Mouse (Mus musculus) stomach, postnatal 0 days (tissue): ENCODE results near the gene Mx1. TPM values are rescaled to one million over a fixed set of nuclear protein-coding genes. Genes with fewer than 3 reads are reported as not detected.
A peak's percentile ranks its signal among the peaks of the same experiment; 100 is the strongest.

Experiments
- ATAC-seq: fragments of 200-750 bp; cut with Nextera tagmentation; 2 replicates; pipeline ENCODE4 v1.8.0; 2017; ENCODE audit not compliant: low FRiP score, low TSS enrichment
- DNase-seq: peaks from one replicate; pipeline ENCODE4 v3.0.0-alpha.2; 2016; ENCODE audit warnings: low spot score
- H3K27ac ChIP-seq: fragments of 300-500 bp; sonication (generic); replicated peaks from 2 replicates; pipeline ENCODE4 v1.5.1; 2014; ENCODE audit warnings: mild to moderate bottlenecking, control low read depth
- H3K27me3 ChIP-seq: fragments of 300-500 bp; sonication (generic); 2 replicates; pipeline ENCODE4 v1.6.1; 2014; ENCODE audit warnings: low read length; ENCODE audit not compliant: control insufficient read depth, insufficient read depth
- H3K36me3 ChIP-seq: fragments of 300-500 bp; sonication (generic); 2 replicates; pipeline ENCODE4 v1.6.1; 2014; ENCODE audit warnings: low read length, mixed read lengths; ENCODE audit not compliant: control insufficient read depth, insufficient read depth
- H3K4me1 ChIP-seq: fragments of 300-500 bp; sonication (generic); replicated peaks from 2 replicates; pipeline ENCODE4 v1.6.1; 2014; ENCODE audit warnings: antibody characterized with exemption; ENCODE audit not compliant: control insufficient read depth, insufficient read depth
- H3K4me2 ChIP-seq: fragments of 300-500 bp; sonication (generic); replicated peaks from 2 replicates; pipeline ENCODE4 v1.6.1; 2014; ENCODE audit warnings: low read depth, mild to moderate bottlenecking, control low read depth, moderate library complexity
- H3K4me3 ChIP-seq: fragments of 300-500 bp; sonication (generic); 2 replicates; pipeline ENCODE4 v1.5.1; 2014; ENCODE audit warnings: low read depth, low read length, control low read depth
- H3K9ac ChIP-seq: fragments of 300-500 bp; sonication (generic); 2 replicates; pipeline ENCODE4 v1.6.1; 2014; ENCODE audit warnings: mild to moderate bottlenecking, low read length, control low read depth, mixed read lengths
- H3K9me3 ChIP-seq: fragments of 300-500 bp; sonication (generic); 2 replicates; pipeline ENCODE4 v1.6.1; 2016; ENCODE audit warnings: low read length; ENCODE audit not compliant: control insufficient read depth
- CTCF ChIP-seq: IDR thresholded peaks from 2 replicates; pipeline ENCODE4 v1.5.1; 2016; ENCODE audit warnings: antibody characterized with exemption, low read depth, mild to moderate bottlenecking, moderate library complexity
- EP300 ChIP-seq: optimal IDR thresholded peaks from 2 replicates; pipeline ENCODE3; 2016; ENCODE audit warnings: antibody characterized with exemption
- WGBS: fragments of 180-500 bp; shearing (Covaris S2); extraction: QIAGEN DNeasy Blood & Tissue Kit; methylation state at CpG from one replicate; pipeline ENCODE4 v1.1.7; 2014; 5-methylcytosine and 5-hydroxymethylcytosine counted together
- polyA plus RNA-seq: library from polyadenylated mRNA; unstranded; fragments of >200 nt; fragmentation: Nextera tagmentation; extraction: Ambion mirVana; gene quantifications from 2 replicates; pipeline ENCODE4 v1.2.1, GENCODE M21; 2015

The Mx1 gene
- polyA plus RNA-seq, 1 experiment from 2014 or later: 0.42 TPM

DNA sequence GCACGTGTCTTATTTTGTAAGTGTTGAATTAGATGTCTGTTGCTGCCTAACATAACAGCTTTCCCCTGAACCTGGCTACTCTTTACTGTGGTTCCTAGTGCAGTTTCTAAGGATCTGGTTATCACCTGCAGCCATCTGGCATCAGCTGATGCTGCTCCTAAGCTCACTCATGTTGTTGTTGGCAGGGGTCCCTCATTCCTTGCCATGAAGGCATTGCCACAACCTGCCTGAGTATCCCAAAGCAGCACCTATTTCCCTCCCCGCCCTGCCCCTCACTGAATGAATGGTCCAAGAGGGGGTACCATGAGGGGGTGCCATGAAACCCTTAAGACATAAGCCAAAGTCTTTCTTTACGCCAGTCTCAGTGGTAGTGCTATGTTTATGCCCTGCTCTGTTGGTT, 34.7 kb downstream of the Mx1 start:
- Histone ChIP-seq H3K4me3 (no peak overlapping the region), H3K9me3 (no peaks in the 10 kb centered on the region), H3K9ac (no peak overlapping the region), H3K4me2 (no peak overlapping the region), H3K27ac (no peak overlapping the region), H3K27me3 (no peaks in the 10 kb centered on the region), H3K36me3 (no peaks in the 10 kb centered on the region), H3K4me1 (no peaks in the 10 kb centered on the region)
- no peak for DNase-seq
- WGBS: 75% methylated on average over 3 of the region's 3 CpGs
- ATAC-seq: no peak
- no peak for TF ChIP-seq EP300
- no peak for TF ChIP-seq CTCF

DNA sequence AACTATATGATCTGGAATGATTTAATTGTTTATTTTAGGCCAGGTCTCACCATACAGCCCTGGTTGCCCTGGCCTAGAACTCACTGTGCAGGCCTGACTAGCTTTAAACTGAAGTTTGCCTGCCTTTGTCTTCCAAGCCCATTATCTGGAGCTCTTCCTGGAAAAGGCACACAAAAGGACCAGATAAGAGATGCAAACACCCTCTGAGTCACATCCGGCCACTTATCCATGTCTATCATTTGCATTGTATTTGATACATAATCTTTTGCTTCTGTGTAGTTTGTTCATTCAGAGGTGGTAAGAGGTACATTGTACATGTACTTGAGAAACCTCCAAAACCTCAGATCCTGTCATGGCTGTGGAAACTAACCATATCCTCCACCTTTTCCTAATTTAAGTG, 39.1 kb downstream of the Mx1 start:
- 48% methylated on average over 1 of the region's 1 CpGs for WGBS
- Histone ChIP-seq H3K9me3 (no peaks in the 10 kb centered on the region), H3K27me3 (no peaks in the 10 kb centered on the region), H3K27ac (no peak overlapping the region), H3K4me3 (no peak overlapping the region), H3K36me3 (no peaks in the 10 kb centered on the region), H3K9ac (no peak overlapping the region), H3K4me2 (no peak overlapping the region), H3K4me1 (no peaks in the 10 kb centered on the region)
- DNase-seq (no peak), ATAC-seq (no peak; the same call in 1 of the 2 replicates)
- no peak for TF ChIP-seq CTCF

DNA sequence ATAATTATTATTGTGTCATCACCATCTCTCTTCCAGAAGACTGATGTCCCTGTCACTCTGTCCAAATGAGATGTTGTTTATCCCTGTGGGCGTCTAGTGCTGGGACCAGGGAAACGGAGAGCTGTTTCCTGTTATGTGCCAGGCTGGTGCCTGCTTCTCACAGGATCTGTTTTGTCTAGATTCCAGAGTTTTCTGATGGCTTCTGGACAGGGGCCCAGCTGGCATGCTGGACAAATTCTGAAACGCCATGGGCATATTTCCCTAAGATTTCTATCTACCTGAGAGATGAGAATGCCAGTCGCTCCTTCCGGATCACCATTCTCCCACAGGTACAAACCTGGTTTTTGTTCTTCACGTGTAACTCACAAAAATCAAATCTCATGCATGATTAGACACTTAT, 41.0 kb downstream of the Mx1 start:
- no peak for DNase-seq
- ATAC-seq: no peak
- 84% methylated on average over 6 of the region's 6 CpGs for whole genome bisulfite sequencing
- no peak overlapping the region for H3K4me2 ChIP-seq
- H3K4me3 ChIP-seq: no peak overlapping the region
- TF ChIP-seq CTCF (no peak), EP300 (no peak)
- H3K9ac ChIP-seq: no peak overlapping the region
- no peaks in the 10 kb centered on the region for H3K9me3 ChIP-seq
- no peaks in the 10 kb centered on the region for H3K27me3 ChIP-seq
- no peaks in the 10 kb centered on the region for H3K36me3 ChIP-seq
- no peak overlapping the region for H3K27ac ChIP-seq
- no peaks in the 10 kb centered on the region for H3K4me1 ChIP-seq

DNA sequence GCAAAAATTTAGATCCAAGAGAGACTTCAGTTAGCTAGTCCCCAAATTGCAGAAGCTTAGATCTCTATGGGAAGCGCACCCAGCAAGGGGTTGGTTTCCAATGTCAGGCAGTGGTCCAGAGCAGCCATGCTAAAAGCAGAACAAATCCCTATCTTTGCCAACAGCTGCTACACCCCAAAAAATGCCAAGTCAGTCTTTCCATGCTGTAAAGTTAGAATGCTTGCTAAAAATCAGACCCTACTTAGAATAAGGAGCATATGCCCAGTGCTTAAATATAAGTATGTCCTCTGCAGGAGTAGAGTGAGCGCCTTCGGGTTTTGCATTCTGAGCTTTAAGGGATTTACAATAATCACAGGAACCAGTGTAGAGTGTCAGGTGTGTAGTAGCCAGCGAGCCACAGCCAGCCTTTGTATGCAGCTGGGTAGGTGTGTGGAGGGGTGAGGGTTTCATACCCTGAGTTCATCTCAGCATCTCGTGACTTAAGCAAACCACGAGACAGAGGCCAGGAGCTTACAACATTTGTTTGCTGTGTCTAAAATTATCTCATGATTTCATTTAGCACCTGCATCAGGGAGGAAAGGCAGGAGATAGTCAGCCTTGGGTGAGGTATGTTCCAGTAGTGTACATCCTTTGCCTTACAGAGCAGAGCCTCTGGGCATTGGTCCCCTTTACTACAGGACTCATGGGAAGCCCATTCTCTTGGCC, 43.8 kb downstream of the Mx1 start:
- ATAC-seq: no peak

DNA sequence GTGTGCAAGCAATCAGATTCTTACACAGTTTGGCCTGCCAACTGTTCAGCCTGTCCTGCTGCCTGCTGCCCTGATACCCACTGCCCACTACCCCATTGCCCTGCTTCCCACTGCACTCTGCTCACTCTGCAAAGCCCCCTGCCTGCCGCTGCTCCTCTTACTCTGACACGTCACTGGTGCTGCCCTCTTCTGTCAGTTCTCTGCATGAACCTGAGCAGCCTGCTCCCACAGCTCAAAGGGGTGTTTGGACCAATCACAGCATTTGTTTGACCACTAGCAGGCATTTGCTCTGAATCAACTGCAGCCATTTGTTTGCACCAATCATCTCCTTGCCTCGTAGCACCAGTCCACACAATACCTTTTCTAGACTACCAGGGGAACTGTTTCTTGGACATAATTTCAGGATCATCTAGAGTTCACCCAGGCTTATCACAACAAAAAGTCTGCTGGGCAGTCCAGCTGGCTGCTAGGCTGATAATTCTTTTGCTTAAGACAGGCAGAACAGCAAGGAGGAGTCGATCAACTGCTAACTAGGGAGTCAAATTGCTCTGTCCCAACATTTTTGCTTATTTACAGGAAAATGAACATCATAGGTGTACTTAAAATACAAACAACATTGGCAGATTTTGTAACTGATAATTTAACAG, 44.7 kb downstream of the Mx1 start:
- peak; percentile 91 for ATAC-seq

More for the DNA sequence above, 43.8 kb downstream of the Mx1 start:
- no peak overlapping the region for H3K4me2 ChIP-seq
- TF ChIP-seq CTCF (no peak), EP300 (no peak)
- no peaks in the 10 kb centered on the region for H3K4me1 ChIP-seq
- no peak overlapping the region for H3K4me3 ChIP-seq
- H3K36me3 ChIP-seq: no peaks in the 10 kb centered on the region; the same call in 1 of the 2 replicates
- no peaks in the 10 kb centered on the region for H3K27me3 ChIP-seq
- no peak for DNase-seq
- H3K9me3 ChIP-seq: no peaks in the 10 kb centered on the region
- H3K9ac ChIP-seq: no peak overlapping the region
- WGBS: 76% methylated on average over 6 of the region's 6 CpGs
- H3K27ac ChIP-seq: no peak overlapping the region

DNA sequence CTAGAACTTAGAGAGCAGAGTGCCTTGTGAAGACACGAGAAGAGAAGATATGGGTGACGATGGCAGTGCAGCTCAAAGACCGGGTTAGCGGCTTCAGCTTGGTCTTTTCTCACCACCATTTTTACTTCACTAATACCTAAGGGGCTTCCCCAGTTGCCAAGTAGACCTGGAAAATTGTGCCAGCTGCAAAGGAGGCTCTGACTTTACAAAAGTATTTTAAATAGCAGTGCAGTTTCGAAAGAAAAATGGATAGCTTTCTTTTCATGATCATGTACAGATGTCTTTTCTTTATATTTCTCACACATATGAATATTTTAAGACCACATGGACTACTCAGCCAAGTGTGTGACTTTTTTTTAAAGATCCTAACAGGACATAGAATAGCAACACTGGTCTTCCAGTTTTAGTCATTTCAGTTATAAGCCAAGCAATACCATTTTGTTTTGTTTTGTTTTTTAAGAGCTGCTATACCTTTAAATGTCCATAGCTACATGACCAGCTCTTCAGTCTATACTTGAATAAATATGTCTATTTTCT, 57.2 kb downstream of the Mx1 start:
- no peak for ATAC-seq
- H3K9ac ChIP-seq: no peak overlapping the region
- no peak overlapping the region for H3K27ac ChIP-seq
- H3K9me3 ChIP-seq: no peaks in the 10 kb centered on the region
- no peaks in the 10 kb centered on the region for H3K36me3 ChIP-seq
- TF ChIP-seq CTCF: no peak
- TF ChIP-seq EP300: no peak
- no peaks in the 10 kb centered on the region for H3K27me3 ChIP-seq
- H3K4me3 ChIP-seq: no peak overlapping the region
- no peak overlapping the region for H3K4me2 ChIP-seq
- 91% methylated on average over 5 of the region's 5 CpGs for WGBS
- DNase-seq: no peak
- H3K4me1 ChIP-seq: no peaks in the 10 kb centered on the region

More for the DNA sequence above, 44.7 kb downstream of the Mx1 start:
- 10% methylated on average over 4 of the region's 4 CpGs for WGBS
- H3K27me3 ChIP-seq: no peaks in the 10 kb centered on the region
- peak; percentile 83 for DNase-seq
- H3K4me2 ChIP-seq: no peak overlapping the region
- H3K4me3 ChIP-seq: no peak overlapping the region
- no peaks in the 10 kb centered on the region for H3K9me3 ChIP-seq
- H3K36me3 ChIP-seq: no peaks in the 10 kb centered on the region; the same call in 1 of the 2 replicates
- no peak overlapping the region for H3K9ac ChIP-seq
- TF ChIP-seq CTCF (peak; percentile 84), EP300 (no peak)
- no peaks in the 10 kb centered on the region for H3K4me1 ChIP-seq
- H3K27ac ChIP-seq: no peak overlapping the region
